Mouse (Mus musculus): ENCODE results near the gene Arnt2.

Arnt2 gene

DNA sequence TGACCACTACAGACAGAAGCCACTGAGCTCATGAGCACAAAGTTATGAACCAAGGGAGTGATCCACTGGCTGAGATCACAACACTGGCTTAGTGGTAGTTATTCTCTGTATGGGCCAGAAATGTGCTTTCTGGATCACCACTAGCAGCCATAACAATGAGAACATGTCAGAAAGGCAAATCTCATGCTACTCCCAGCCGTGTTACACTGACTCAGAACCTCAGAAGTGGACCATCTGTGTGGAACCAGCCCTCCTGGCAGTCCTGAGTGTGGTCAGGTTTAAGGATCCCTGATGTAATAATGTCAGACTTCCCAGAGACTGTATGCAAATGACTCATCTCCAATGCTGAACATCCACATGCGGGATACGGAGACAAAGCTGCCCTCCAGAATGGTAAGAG is 13.4 kb downstream of the Arnt2 start:
- DNase-seq, result no peak

DNA sequence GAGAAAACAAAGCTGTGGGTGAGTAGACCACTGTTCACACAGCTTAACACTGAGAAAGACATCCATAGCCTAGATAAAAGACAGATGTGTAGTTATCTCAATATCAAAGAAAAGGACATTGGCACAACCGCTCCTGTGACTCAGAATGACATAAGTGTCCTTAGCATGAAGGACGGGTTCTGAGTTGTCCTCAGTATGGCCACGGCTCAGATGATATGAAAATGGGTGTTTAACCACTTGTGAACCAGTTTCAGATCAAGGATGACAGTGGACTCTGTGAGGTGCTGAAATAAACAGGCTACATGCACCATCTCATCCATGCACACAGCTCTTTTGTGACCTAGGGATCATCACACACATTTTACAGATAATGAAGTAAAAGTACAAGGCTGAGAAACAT is 22.1 kb downstream of the Arnt2 start:
- DNase-seq, result no peak

DNA sequence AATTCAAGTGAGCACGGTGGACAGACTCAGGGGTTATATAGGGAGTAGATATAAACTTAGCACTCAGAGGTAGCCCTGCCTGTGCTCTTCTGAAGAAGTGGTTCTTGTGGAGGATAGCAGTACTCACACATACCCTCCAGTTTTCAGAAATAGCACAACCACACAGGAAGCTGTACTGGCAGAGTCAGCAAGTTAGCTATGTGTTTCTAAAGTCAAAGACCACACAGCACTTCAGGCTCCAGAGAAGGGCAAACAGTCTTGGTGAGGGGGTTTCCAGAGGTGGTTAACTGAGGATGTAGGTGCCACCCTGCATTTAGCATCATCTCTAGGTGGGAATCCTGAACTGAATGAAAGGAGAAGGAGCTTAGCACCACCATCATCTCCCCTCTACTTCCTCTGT is 23.5 kb downstream of the Arnt2 start:
- no peak for DNase-seq

DNA sequence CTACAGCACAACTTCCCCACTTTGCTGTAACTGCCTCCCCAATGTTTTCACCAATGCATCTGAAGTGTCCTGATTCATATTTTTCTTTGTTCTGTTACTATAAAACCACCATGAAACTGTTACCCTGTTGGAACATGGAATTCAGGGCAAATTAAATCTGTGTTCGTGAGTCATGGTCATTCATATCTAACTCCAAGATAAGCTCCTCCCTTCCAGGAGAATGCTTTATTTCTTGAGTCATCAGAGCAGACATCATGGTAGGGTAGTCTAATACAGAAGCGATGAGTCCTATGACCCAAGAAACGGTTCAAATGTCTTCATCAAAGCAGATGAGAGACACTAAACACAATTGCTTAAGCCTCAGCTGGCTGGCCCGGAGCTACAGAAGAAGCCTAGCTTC is 25.2 kb downstream of the Arnt2 start:
- no peak for DNase-seq

DNA sequence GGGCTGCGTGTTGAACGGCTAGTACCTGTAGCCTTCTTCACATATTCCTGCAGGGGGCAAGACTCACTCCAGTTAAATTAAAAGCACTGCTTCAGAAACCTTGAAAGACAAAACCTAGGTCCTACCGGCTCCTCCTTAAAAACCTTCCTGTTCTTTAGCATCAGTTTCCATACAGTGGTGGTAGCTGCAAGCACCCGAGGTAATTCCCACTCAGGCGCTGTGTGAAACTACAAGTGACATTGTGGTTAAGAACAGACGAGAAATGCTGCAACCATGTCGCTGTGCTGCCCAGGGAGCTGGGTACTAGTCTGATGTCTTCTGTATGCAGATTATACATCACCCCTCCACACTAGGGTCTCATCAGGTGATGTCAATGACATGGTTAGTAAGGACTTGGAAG is 25.9 kb downstream of the Arnt2 start:
- no peak for DNase-seq

DNA sequence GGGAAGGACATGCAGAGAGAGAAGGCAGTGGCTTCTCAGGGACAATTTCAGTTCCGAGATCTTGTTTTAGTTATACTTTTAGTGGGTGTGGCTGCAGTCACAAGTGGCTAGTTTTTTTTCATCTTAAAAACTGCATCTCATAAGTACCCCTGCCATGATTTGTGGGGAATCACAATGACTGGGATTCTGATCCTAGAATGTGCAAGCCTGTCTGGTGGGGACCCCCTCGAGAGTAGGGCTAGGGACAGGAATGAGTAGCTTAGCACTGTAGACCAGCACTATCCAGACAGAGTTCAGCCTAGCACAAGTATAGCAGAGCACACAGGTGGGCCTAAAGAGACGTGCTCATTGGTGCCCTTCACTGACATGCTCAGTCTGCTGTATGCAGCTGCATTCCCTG is 27.6 kb downstream of the Arnt2 start:
- no peak for DNase-seq

DNA sequence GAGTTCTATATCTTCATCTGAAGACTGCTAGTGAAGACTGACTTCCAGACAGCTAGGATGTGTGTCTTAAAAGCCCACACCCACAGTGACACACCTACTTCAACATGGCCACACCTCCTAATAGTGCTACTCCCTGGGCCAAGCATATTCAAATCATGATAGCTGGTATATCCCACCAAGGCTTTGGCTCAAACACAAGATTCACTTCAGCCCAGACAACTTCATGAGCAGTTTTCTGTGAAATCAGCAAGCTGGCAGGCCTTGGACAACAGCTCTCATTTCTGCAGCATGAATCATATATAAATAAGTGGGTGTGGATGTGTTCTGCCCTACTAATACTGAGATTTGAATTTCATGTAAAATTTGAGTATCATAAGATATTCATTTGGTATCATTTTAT is 29.2 kb downstream of the Arnt2 start:
- DNase-seq, result no peak

DNA sequence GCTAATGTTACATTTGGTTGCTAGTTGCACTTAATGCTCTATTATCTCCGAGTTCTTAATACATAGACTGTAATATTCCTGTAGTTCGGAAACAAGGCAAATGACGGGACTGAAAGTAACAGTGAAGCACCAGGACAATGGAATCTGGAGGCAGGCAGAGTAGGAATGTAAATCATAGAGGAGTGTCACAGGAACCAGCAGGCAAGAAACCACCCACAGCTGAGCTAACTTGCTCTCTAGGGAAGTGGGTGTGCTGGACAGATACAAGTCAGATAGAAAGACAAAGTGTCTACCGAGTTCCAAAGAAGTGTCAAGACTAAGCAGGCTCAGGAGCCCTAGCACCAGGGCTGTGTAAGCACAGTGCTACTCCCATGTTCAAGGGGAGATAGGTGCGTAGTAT is 32.6 kb downstream of the Arnt2 start:
- no peak for DNase-seq

DNA sequence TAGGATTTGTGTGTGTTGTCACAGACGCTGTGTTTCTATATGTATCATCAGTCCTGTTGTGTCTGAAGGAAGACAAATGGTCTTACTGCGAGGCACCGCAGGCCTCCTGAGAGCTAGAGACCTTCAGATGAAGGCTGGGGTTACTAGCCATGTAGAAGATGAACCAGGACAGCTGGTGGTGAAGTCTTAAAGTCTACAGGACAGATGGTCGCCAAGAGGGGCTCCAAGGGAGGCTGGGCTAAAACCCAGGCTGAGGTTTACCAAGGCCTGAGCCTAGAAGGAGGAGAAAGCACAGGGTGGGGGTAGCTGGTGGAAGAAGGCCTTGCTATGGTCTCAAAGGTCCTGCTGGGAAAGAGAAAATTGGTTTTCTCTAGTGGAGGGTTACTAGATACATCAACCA is 36.3 kb downstream of the Arnt2 start:
- DNase-seq, result no peak

DNA sequence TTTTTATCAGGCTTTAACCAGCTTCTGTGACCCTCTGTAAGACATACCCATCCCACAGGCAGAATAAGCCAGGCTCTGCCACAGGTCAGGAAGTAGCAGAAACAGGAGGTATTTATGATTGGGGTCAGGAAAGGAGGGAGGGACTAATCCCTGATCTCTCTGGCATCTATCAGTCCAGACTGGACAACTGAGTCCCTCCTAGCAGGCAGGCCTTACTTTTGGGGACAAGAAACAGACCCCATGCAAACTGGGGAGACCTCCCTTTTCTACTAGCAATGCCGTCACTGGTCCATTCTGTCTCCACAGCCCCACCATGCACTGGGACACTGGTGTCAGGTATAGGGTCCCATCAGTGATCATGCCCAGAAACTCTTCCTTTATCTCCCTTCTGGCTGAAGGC is 37.1 kb downstream of the Arnt2 start:
- no peak for DNase-seq

DNA sequence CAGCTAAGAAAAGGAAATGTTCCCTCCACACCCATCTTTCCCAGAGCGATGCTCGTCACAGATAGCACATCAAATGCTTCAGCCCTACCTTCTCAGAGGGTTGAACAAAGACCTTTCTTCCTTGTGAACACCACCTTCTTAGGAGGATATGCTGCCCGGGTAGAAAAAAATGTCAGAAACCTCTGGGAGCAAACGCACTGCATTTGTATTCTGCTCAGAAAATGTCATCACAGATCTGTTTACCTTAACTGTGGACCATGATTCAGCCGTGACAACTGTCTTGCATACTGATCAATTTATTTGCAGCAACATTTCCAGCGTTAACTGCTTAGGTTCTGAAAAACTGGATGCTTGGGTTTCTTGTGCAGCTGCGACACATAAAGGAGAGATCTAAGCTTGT is 37.7 kb downstream of the Arnt2 start:
- no peak for DNase-seq

DNA sequence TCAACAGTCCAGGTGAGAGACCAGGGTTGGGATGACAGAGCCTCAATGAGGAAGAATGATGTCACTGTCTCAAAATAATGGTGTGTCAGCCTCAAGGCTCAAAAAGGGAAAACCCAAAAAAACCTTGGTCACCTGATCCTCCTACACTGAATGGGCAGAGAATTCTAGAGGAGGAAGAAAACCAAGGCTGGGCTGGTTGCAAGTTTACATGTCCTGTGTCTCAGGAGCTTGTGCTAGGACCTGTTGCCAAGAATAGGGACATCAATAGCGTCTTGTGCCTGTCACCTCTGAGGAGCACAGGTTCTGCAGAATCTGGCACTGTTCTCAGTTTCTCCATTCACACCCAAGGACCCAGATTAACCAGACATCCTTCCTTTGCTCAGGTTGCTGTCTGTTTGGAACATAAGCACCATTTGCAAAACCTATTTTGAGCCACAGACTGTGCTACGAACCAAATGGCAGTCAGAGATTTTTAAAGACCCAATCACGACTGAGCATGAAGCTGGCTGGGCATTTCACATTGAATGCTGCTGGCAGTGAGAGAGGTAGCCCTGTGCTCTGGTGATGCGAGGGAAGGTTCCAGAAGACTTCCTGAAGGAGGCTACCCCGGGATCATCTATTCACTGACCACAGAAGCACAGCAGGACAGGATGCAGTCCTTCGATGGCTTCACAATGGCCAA is 38.9 kb downstream of the Arnt2 start:
- no peak for DNase-seq

DNA sequence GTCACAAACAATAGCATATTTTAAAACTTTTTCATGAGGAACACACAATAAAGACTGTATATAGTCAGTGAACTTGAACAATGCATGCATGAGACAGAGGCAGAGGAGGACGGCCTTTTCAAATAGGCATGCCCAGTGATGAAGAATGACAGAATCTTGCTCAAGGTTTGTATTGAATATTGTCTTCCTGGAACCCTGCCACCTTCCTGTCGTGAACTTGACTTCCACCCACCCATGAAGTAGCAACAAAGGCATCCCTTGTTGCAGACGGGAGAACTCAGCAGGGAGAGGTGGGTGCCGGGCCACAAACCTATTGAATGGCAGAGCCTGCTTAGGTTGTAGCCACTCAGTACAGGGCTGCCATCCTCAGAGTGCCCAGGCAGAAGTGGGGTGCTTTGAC is 43.7 kb downstream of the Arnt2 start:
- DNase-seq, result peak; percentile 46

DNA sequence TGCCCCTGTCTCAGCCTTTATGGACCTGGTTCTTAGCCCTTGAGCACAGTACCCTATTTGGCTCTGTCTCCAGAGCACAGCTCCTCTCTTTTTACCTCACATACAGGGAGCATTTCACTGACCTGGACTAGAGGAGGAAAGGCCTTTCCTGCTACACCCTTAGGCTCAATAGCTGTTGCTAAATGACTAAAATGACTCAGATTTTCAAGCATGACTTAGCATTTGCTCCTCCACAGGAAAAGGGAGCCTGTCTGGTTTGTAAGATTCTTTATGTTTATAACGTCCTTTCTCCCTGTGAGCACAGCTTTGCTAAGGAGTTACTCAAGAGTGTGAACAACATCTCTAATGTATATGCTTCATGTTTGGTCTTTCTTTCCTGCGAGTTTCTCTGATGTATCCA is 47.3 kb downstream of the Arnt2 start:
- no peak for DNase-seq

DNA sequence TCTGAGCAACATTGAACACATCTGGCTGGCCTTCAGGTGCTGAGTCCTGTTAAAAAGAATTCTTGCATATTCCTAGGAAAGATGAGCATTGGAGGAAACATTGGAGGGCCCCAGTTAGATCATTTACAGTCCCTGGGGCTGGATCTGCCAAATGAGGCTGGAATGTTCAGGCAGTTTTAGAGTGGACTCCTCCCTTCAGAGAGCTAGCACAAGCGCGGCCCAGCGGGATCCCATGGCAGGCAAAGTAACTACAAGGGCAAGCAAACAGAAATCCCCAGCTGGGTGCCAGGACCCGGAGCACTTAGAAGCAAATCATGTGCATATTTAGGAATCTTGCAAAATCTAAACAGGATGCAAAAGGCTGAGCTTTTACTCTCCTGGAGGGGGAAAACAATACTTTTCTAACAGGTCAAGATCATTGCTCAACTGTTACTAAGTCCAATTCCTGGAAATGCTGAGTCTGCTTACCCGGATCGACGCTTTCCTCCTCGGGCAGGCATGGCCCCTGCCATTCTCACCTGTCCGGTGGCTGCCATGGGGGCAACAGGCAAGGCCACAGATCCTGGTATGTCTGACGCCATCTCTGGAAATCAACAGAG is 48.8 kb downstream of the Arnt2 start:
- DNase-seq, result peak; percentile 9

DNA sequence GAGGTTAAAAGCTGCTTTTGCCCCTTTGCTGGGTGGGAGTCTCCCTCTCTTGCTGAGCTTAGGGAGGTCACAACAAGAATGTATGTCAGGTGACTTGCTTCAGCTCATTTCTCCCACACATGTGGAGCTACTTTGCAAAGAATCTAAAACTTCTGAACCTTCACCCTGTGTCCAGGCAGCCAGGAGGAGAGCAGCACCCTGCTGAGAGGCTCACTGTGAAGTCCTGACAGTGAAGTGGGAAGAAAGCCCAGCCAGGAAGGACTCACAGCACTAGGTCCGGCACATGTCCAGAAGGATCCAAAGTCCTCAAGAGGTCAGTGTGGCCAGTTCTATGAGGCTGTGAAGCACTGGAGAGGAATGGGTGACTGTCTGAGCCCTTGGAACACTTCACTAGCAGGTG is 51.5 kb downstream of the Arnt2 start:
- DNase-seq, result no peak

DNA sequence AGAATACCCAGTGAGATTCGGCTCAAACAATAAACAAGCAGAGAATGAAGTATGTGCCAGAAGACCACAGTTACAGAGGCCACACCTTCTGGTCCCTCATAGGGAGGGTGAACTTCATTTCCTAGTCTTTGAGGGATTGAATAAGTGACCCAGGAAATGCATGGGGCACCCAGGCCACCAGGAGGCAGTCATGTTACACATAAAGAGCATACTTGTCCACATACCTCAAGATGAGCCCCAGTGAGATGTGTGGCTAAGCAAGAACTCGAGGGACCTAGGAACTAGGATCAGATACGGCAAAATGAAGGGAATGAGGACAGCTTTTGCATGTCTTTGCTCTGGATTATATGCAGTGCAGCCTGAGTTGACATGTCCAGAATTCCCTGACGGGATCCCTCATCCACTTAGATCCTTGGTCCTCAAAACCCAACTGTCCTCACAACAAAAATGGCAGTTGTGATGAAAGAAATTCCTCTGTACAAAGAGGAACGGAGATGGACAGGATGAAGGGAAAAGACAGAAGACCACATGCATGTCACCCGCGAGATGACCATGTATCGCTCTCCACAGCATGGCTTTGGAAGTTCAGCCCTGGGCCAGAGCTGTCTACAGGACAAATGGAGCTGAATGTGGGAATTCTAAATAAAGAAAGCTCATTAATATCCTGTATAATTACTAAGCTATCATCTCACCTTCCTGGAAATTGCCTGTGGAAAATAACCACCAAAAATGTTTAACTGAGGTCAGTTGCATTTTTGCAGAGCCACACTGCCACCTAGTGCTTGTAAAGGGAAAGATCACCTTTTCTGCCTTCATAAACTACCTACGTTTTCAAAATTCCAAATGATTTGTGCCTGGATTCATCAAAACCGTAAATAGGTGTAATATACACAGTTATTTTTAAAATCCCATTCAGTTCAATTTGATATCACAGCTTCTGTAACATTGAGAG is 54.1 kb downstream of the Arnt2 start:
- DNase-seq, result peak; percentile 66

DNA sequence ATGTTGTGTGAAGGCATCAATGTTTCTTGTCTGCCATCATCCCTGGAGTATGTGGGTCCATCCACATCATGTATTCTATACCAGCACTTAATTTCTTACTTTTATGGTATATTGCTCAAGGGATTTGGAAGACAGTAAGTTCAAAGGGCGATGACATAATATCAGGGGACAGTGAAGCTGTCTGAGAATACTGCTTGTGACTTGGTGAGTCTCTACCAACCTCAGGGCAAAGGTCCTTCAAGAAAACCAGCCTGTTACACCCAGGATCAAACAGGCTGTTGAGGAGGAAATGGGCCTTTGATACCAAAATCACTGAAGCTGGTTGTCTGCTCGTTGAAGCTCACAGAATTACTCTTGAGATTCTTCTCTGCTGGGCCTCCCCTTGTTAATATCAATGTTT is 55.1 kb downstream of the Arnt2 start:
- DNase-seq, result no peak

DNA sequence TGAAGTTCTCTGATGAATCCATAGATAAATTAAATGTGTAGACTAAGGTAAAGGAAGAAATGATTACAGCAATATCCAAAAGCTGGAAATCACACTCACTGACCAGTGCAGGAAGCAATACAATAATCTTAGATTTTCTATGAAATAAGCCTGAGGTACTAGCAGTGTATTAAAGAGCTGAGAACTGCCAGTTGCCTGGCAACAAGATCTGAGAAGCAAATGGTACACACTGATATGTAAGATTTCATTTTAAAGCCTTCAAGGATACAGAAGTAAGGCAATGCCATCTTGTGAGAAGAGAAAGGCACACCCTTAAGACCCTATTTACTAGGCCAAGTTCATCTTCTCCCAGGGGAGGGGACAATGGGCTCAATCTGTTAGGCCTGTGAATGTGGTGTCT is 59.4 kb downstream of the Arnt2 start:
- DNase-seq, result no peak

DNA sequence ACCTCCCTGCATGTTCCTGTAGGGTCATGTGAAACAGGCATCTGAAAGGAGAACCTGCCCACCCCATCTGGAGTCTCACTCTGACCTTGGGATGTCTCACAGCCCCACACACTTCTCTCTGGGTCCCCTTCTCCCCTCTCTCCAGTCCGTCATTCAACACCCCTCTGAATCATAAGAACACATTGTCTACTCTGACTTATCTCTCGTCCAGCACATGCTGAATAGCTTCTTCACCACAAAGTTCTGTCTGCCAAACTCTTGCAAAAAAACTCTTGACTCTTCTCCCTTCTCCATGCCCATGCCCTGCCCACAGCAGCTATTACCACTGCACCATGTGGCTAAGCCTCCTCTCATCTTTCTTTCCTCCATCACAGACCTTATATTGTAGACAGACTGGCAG is 60.0 kb downstream of the Arnt2 start:
- no peak for DNase-seq

DNA sequence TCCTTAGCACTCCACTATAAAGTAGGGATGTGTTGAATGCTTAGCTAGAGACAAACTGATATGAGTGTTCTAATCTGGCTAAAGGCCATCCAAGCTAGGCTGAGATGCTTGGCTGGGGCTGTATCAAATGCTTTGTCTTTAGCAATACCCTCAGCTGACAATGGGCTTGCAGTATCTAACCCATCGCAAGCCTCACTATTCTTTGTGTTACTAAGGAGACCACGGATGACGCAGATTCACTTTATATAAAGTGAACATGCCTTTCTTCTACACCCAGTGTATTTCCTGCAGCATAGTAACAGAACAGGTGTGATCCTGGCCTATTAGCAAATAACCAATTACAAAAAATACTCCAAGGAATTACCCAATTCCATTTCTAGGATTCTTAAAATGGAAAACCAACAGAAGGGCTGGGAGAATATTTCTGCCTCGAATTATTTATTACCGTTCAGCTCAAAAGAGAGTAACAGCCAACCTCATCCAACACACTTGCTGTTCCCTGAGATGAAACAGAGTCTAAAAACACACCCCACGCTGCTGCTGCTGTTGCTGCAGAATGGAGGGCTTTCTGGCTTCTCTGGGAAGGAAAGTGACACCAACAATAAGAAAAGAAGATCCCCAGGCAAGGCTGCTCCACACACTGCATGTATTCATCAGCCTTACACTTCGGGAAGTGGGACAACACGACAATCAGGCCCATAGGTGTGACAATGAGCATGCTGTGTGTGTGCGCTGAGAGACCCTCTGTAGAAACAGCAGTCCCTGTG is 61.6 kb downstream of the Arnt2 start:
- DNase-seq, result no peak

DNA sequence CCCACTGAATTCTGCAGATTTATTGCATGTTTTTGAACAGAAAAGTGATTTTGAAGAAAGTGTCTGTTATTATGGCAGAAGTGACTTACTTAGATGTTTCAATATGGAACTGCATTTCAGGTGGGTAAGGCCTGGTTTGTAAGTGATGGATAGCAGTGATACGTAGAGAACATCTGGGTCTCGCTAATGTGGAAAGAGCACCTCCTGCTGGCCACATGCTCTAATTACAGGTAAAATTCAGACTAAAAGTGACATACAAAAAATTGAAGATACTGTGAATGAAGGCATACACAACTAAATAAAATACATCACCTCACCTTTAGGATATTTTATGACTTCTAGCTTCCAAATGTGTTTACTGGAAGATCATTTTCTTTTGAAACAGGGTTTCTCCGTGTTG is 66.8 kb downstream of the Arnt2 start:
- no peak for DNase-seq

DNA sequence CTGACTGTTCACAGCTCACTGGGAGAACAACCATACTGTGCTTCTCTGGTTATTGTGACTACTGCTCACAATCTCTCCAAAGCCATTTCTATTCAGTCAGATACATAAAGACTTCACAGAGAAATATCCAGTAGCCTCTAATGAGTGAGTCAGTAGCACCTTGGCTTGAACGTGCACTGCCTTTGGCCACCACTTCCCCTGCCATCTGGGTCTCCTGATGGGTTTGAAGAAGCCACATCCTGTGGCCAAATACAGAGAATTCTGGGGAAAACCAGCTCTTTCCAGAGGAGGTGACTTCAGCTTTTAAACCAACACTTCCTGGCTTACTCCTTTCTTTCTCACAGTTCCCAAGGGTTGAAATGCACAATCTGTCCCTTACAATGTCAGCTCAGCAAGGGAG is 69.0 kb downstream of the Arnt2 start:
- no peak for DNase-seq

Data from retina, postnatal 1 day (tissue).